Mouse (Mus musculus) adrenal gland, postnatal 14 days (tissue): ENCODE results near the gene Stx5a. TPM values are rescaled to one million over a fixed set of nuclear protein-coding genes. Genes with fewer than 3 reads are reported as not detected.

Experiments used
- DNase-seq: peaks from one replicate; pipeline ENCODE4 v3.0.0; 2021; ENCODE audit warnings: mixed read lengths
- microRNA-seq, 2 experiments: library from miRNA; unstranded; fragments of <30 nt; microRNA quantifications; one replicate each; pipeline ENCODE4 v1.2.0; 2021
- total RNA-seq: library from RNA; stranded (reverse); gene quantifications from 2 replicates; pipeline ENCODE4 v1.2.3, GENCODE M21; 2021

Gene Stx5a
- total RNA-seq, 1 experiment from 2014 or later = 77.9 TPM

GRCm38 (mm10) chr19:8798947-8799315 lies 57.7 kb downstream of the Stx5a start:
- DNase-seq = no peak

- DNase-seq = peak; percentile 96
Observed at GRCm38 (mm10) chr19:8802130-8802821, 61.1 kb downstream of the Stx5a start, which contains the start of gene Zbtb3. Gene Zbtb3 (plus strand): TSS chr19:8802555.

GRCm38 (mm10) chr19:8803204-8803780 lies 62.1 kb downstream of the Stx5a start:
- DNase-seq = no peak

- DNase-seq = no peak
Observed at GRCm38 (mm10) chr19:8803879-8804660, 62.9 kb downstream of the Stx5a start.

Small RNAs within 50 kb of the gene (microRNA-seq; reads per million reads assigned to microRNA genes)
- gene Mir6992 = 0 reads per million in 2 experiments

Other genes with a start within 250 kb of the Stx5a start
- 0.15 and 0.53 TPM in 2 replicates for gene Slc22a8, start 150.2 kb upstream of the Stx5a start, total RNA-seq
- gene Slc22a6, start 123.4 kb upstream of the Stx5a start, total RNA-seq = not detected in 2 replicates
- gene Chrm1, start 77.6 kb upstream of the Stx5a start, total RNA-seq = 1.5 and 2.4 TPM in 2 replicates
- gene Slc3a2, start 18.0 kb upstream of the Stx5a start, total RNA-seq = 178 and 199 TPM in 2 replicates
- gene Wdr74, start 5.6 kb upstream of the Stx5a start, total RNA-seq = 50.8 and 68.2 TPM in 2 replicates
- gene 1700092M07Rik, start 695 bp upstream of the Stx5a start, total RNA-seq = 2.3 and 2.4 TPM in 2 replicates
- gene Nxf1, start 15.7 kb downstream of the Stx5a start, total RNA-seq = 110 and 120 TPM in 2 replicates
- 102 and 111 TPM in 2 replicates for gene Tmem223, start 29.6 kb downstream of the Stx5a start, total RNA-seq
- gene Tmem179b, start 33.1 kb downstream of the Stx5a start, total RNA-seq = 44.7 and 45.9 TPM in 2 replicates
- gene Taf6l, start 45.0 kb downstream of the Stx5a start, total RNA-seq = 15.2 and 18.2 TPM in 2 replicates
- 85.2 and 89.1 TPM in 2 replicates for gene Polr2g, start 57.2 kb downstream of the Stx5a start, total RNA-seq
- gene Zbtb3, start 61.1 kb downstream of the Stx5a start, total RNA-seq = 2.4 and 2.9 TPM in 2 replicates
- gene Ttc9c, start 77.9 kb downstream of the Stx5a start, total RNA-seq = 29.6 and 32.0 TPM in 2 replicates
- gene Hnrnpul2, start 78.6 kb downstream of the Stx5a start, total RNA-seq = 77.0 and 79.6 TPM in 2 replicates
- gene AC129217.1, start 88.4 kb downstream of the Stx5a start, total RNA-seq = 7.5 TPM in 1 of 2 replicates, not detected in the other
- 143 and 153 TPM in 2 replicates for gene Bscl2, start 96.1 kb downstream of the Stx5a start, total RNA-seq
- gene Gng3, start 97.8 kb downstream of the Stx5a start, total RNA-seq = 6.4 and 9.3 TPM in 2 replicates
- 3.8 and 4.1 TPM in 2 replicates for gene Lrrn4cl, start 109.4 kb downstream of the Stx5a start, total RNA-seq
- 214 and 218 TPM in 2 replicates for gene Ubxn1, start 130.1 kb downstream of the Stx5a start, total RNA-seq
- gene Uqcc3, start 139.5 kb downstream of the Stx5a start, total RNA-seq = 80.7 and 82.8 TPM in 2 replicates
- gene Lbhd1, start 142.3 kb downstream of the Stx5a start, total RNA-seq = 4.6 and 13.6 TPM in 2 replicates
- gene Gm49403, start 142.5 kb downstream of the Stx5a start, total RNA-seq = not detected in 2 replicates
- 42.4 and 46.2 TPM in 2 replicates for gene 1810009A15Rik, start 147.4 kb downstream of the Stx5a start, total RNA-seq
- gene Gm49416, start 147.5 kb downstream of the Stx5a start, total RNA-seq = 6.0 TPM in 1 of 2 replicates, not detected in the other
- gene Ints5, start 151.6 kb downstream of the Stx5a start, total RNA-seq = 22.5 and 23.1 TPM in 2 replicates
- 162 and 164 TPM in 2 replicates for gene Ganab, start 156.7 kb downstream of the Stx5a start, total RNA-seq
- gene B3gat3, start 179.0 kb downstream of the Stx5a start, total RNA-seq = 52.1 and 53.8 TPM in 2 replicates
- gene Rom1, start 187.9 kb downstream of the Stx5a start, total RNA-seq = 25.7 and 33.3 TPM in 2 replicates
- gene Eml3, start 188.1 kb downstream of the Stx5a start, total RNA-seq = 45.4 and 49.5 TPM in 2 replicates
- gene Mta2, start 200.5 kb downstream of the Stx5a start, total RNA-seq = 93.1 and 105 TPM in 2 replicates
- 20.2 and 21.7 TPM in 2 replicates for gene Tut1, start 212.4 kb downstream of the Stx5a start, total RNA-seq
- gene Eef1g, start 225.6 kb downstream of the Stx5a start, total RNA-seq = 355 and 413 TPM in 2 replicates
- 157 and 186 TPM in 2 replicates for gene Ahnak, start 247.9 kb downstream of the Stx5a start, total RNA-seq